ENCODE assay signal across 8 mouse cellular contexts in the genomic region with DNA sequence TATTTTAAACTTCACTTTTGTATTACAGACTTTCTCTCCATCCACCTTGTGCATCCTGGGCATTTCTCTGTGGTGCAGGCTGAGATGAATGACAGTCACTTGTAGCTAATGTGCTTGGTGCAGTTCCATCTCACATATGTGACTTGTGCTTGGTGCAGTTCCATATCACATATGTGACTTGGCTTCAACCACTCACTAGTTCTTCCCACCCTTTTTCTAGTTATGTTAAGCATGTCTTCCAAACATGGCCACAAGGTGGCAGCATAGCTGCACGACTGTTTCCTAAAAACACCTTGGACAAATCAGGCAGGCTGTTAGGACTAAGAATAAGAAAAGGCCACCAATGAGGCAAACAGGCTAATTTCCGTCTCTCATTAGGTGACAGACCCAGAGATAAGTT. TPM values are rescaled to one million over a fixed set of nuclear protein-coding genes. Genes with fewer than 3 reads are reported as not detected.
DNase-seq lines count a peak whose midpoint lies in the region; ATAC-seq and TF ChIP-seq lines count a peak whose summit lies in the region.

No protein-coding gene starts in this region.

- no peak overlapping the region for H3K4me2 ChIP-seq in heart, embryonic 12.5 days
- H3K4me2 ChIP-seq in midbrain, embryonic 16.5 days (ENCODE audit: low read length), result no peak overlapping the region

- ATAC-seq in heart, embryonic 12.5 days (ENCODE audit: insufficient number of reproducible peaks, low FRiP score), result no peak
- ATAC-seq in midbrain, embryonic 16.5 days, result peak; percentile 68; the same call in 1 of the 2 replicates

- no peaks in the 10 kb centered on the region for H3K4me1 ChIP-seq in heart, adult 2 months (ENCODE audit: control insufficient read depth, insufficient read depth, low read length)
- H3K4me1 ChIP-seq in heart, embryonic 12.5 days (replicated peaks), result no peaks in the 10 kb centered on the region; the same call in 1 of the 2 replicates
- no peaks in the 10 kb centered on the region for H3K4me1 ChIP-seq in midbrain, embryonic 16.5 days (ENCODE audit: control insufficient read depth, insufficient read depth, low read length)

- no peaks in the 10 kb centered on the region for H3K9me3 ChIP-seq in heart, embryonic 12.5 days (replicated peaks)
- H3K9me3 ChIP-seq in midbrain, embryonic 16.5 days (replicated peaks; ENCODE audit: control insufficient read depth, low read length, poor library complexity, severe bottlenecking), result no peaks in the 10 kb centered on the region

- no peaks in the 10 kb centered on the region for H3K79me2 ChIP-seq in heart, adult 2 months (replicated peaks; ENCODE audit: control insufficient read depth, insufficient read depth, low read length)

- no peak overlapping the region for H3K27ac ChIP-seq in heart, adult 2 months
- H3K27ac ChIP-seq in heart, embryonic 12.5 days (ENCODE audit: poor library complexity, severe bottlenecking), result no peak overlapping the region
- H3K27ac ChIP-seq in gastrocnemius, adult 2 months, result no peak overlapping the region
- H3K27ac ChIP-seq in midbrain, embryonic 16.5 days (ENCODE audit: low read length), result no peak overlapping the region

- no peaks in the 10 kb centered on the region for H3K36me3 ChIP-seq in heart, adult 2 months (ENCODE audit: control insufficient read depth, insufficient read depth, low read length)
- no peaks in the 10 kb centered on the region for H3K36me3 ChIP-seq in heart, embryonic 12.5 days
- no peaks in the 10 kb centered on the region for H3K36me3 ChIP-seq in midbrain, embryonic 16.5 days (ENCODE audit: control insufficient read depth, insufficient read depth, low read length)

- peak; percentile 76 to 84 for DNase-seq in heart, adult 2 months
- peak; percentile 77 to 86 for DNase-seq in cerebellum, postnatal 25 days
- DNase-seq in gastrocnemius, adult 2 months, result peak; percentile 82
- peak; percentile 79 to 92 for DNase-seq in kidney, adult 8-10 months
- DNase-seq in left cerebral cortex, postnatal 4 days, result peak; percentile 86
- peak; percentile 33 to 69 for DNase-seq in spleen, postnatal 14 days (ENCODE audit: low spot score in 2 of 2)

- TF ChIP-seq CTCF in heart, adult 2 months (IDR thresholded peaks at IDR 0.05), result peak; percentile 91
- peak; percentile 91 for TF ChIP-seq CTCF in gastrocnemius, adult 2 months (IDR thresholded peaks at IDR 0.05)

- 1% methylated on average over 2 of the region's 2 CpGs for WGBS in heart, adult 2 months
- WGBS in heart, embryonic 12.5 days, result 4% methylated on average over 2 of the region's 2 CpGs
- WGBS in midbrain, embryonic 16.5 days, result 6% methylated on average over 2 of the region's 2 CpGs

- TF ChIP-seq POLR2A in heart, adult 2 months (IDR thresholded peaks at IDR 0.05; ENCODE audit: insufficient read depth, low read depth, low read length), result no peak

- intact Hi-C loops in heart, adult 2 months (cut with DNase I), result loop anchor here (1.0 to 10.0 kb wide), 3 partner anchors 104 to 587 kb away; no protein-coding TSS in a partner anchor
- intact Hi-C loops in gastrocnemius, adult 2 months (cut with DNase I), result loop anchor here (1.0 to 2.0 kb wide), 2 partner anchors 104 to 189 kb away; no protein-coding TSS in a partner anchor
- intact Hi-C loops in left cerebral cortex, postnatal 4 days (cut with DNase I), result loop anchor here (2.0 kb wide), 1 partner anchor 189 kb away; no protein-coding TSS in a partner anchor

- H3K9ac ChIP-seq in heart, adult 2 months (ENCODE audit: low read depth, low read length), result no peak overlapping the region
- H3K9ac ChIP-seq in heart, embryonic 12.5 days, result no peak overlapping the region
- H3K9ac ChIP-seq in midbrain, embryonic 16.5 days (ENCODE audit: low read depth, low read length), result no peak overlapping the region

- no peak for TF ChIP-seq EP300 in heart, adult 2 months (IDR thresholded peaks at IDR 0.05; ENCODE audit: insufficient read depth, low read depth, low read length)

- H3K27me3 ChIP-seq in heart, adult 2 months (ENCODE audit: control insufficient read depth, insufficient read depth, low read length), result no peaks in the 10 kb centered on the region
- peaks cover 7% of the 10 kb centered on the region; the same call in 1 of the 2 replicates for H3K27me3 ChIP-seq in heart, embryonic 12.5 days (replicated peaks)
- no peaks in the 10 kb centered on the region for H3K27me3 ChIP-seq in midbrain, embryonic 16.5 days (ENCODE audit: control insufficient read depth, insufficient read depth, low read depth, low read length)

- H3K4me3 ChIP-seq in heart, adult 2 months, result no peak overlapping the region
- no peak overlapping the region for H3K4me3 ChIP-seq in heart, embryonic 12.5 days
- no peak overlapping the region for H3K4me3 ChIP-seq in gastrocnemius, adult 2 months
- H3K4me3 ChIP-seq in midbrain, embryonic 16.5 days (ENCODE audit: low read depth, low read length), result no peak overlapping the region

RNA-seq across cellular contexts. Expression of a gene that starts 13.6 kb away (rescaled TPM):
- total RNA-seq in heart, adult 2 months (2021), result not detected
- polyA plus RNA-seq in heart, adult 2 months (2012; rRNA removed), result 0.08 TPM in 1 of 2 replicates, not detected in the other
- polyA plus RNA-seq in heart, embryonic 12.5 days (2016; fragmentation: Nextera tagmentation; extraction: Ambion mirVana), result not detected in 2 replicates
- not detected for total RNA-seq in gastrocnemius, adult 2 months (2021)
- total RNA-seq in left cerebral cortex, postnatal 4 days (2021), result not detected
- polyA plus RNA-seq in midbrain, embryonic 16.5 days (2015; fragmentation: Nextera tagmentation; extraction: Ambion mirVana), result 0.11 and 0.30 TPM in 2 replicates

RNA-seq across cellular contexts. Expression of a gene that starts 14.7 kb away (rescaled TPM):
- 100 to 1,000 TPM; 177 to 190 TPM for total RNA-seq in heart, adult 2 months (2021)
- 154 and 215 TPM in 2 replicates for polyA plus RNA-seq in heart, adult 2 months (2012; rRNA removed)
- 52.1 and 53.2 TPM in 2 replicates for polyA plus RNA-seq in heart, embryonic 12.5 days (2016; fragmentation: Nextera tagmentation; extraction: Ambion mirVana)
- 1 to 10 TPM; 4.1 to 4.9 TPM for total RNA-seq in gastrocnemius, adult 2 months (2021)
- 10 to 100 TPM; 12.1 to 12.3 TPM for total RNA-seq in left cerebral cortex, postnatal 4 days (2021)
- 7.5 and 9.6 TPM in 2 replicates for polyA plus RNA-seq in midbrain, embryonic 16.5 days (2015; fragmentation: Nextera tagmentation; extraction: Ambion mirVana)

RNA-seq across cellular contexts. Expression of a gene that starts 40.4 kb away (rescaled TPM):
- not detected for total RNA-seq in heart, adult 2 months (2021)
- not detected in 2 replicates for polyA plus RNA-seq in heart, adult 2 months (2012; rRNA removed)
- not detected in 2 replicates for polyA plus RNA-seq in heart, embryonic 12.5 days (2016; fragmentation: Nextera tagmentation; extraction: Ambion mirVana)
- not detected for total RNA-seq in gastrocnemius, adult 2 months (2021)
- total RNA-seq in left cerebral cortex, postnatal 4 days (2021), result not detected
- not detected in 2 replicates for polyA plus RNA-seq in midbrain, embryonic 16.5 days (2015; fragmentation: Nextera tagmentation; extraction: Ambion mirVana)

Comparison
In these comparisons a context has a peak if more than half of its experiments do, and no peak if none do; other contexts are left out.
1. RNA of a gene that starts 14.7 kb away (total RNA-seq): 177 to 190 TPM in heart, adult 2 months; 12.1 to 12.3 TPM in left cerebral cortex, postnatal 4 days and 4.1 to 4.9 TPM in gastrocnemius, adult 2 months; every median in the first group is over 10 times any median in the second.
2. Peak in every context shown above with its lines, with median percentiles within 50 percentile points of each other: DNase-seq.